Mouse (Mus musculus) liver, postnatal 0 days (tissue): ENCODE measurements at regions not wholly inside any gene's neighbourhood (a gene's known extent, or its start where the extent isn't known, plus 50 kb on each side); places are given as distances from the start of the nearest gene placed in this dataset.

Experiments used
- CTCF ChIP-seq: sonication (generic); IDR thresholded peaks from 2 replicates; pipeline ENCODE4 v1.5.1; 2016; ENCODE audit warnings: antibody characterized with exemption, low read depth
- EP300 ChIP-seq: IDR thresholded peaks from 2 replicates; pipeline ENCODE4 v1.6.1; 2016; ENCODE audit warnings: antibody characterized with exemption, low read depth, mild to moderate bottlenecking

GRCm38 (mm10) chr8:55398331-55398730 is 443.7 kb downstream of the Gpm6a start:
- TF ChIP-seq CTCF: no peak
- no peak for TF ChIP-seq EP300
